Mouse (Mus musculus): ENCODE results near the gene Hivep1.

Hivep1 gene

DNA sequence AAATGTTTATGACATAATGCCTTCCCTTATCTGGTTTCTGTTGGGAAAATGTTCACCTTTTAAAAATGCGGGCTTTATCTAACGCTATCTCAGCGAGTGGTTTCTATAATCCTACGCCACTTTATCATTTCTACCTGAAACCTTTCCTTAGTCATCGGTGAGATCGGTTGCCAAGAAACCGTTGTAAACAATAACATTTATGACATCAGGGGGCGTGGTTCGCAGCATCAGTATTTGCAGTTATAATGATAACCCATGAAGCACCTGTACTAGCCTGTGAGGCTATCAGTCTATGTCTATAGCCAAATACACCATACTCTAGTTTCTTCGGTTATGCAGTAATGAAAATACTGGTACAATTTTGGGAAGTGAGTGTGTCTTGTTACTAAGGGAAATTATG lies 177.0 kb downstream of the Hivep1 start:
- no peak for DNase-seq (ENCODE audit: low spot score)

- DNase-seq (ENCODE audit: low spot score): no peak
Observed at GRCm38 (mm10) chr13:42233741-42234419, 182.1 kb downstream of the Hivep1 start.

DNA sequence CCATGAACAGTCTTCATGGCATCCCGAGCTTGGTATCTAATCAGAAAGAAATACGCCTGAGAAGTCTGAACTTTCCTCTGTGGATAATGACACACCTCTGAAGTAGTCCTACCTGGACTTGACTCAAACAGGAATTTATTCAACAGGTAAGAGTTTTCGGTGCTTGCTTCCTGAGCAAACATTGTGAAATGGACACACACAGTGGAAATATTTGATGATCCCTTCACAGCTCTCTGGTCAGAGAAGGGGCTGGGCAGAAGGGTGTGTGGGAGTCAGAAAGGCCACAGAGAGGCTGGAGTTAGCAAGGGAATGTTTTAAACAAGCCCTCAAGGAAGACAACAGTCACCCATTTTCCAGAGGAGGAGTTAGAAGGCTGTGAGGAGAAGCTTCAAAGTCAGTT lies 186.7 kb downstream of the Hivep1 start:
- DNase-seq (ENCODE audit: low spot score): no peak

DNA sequence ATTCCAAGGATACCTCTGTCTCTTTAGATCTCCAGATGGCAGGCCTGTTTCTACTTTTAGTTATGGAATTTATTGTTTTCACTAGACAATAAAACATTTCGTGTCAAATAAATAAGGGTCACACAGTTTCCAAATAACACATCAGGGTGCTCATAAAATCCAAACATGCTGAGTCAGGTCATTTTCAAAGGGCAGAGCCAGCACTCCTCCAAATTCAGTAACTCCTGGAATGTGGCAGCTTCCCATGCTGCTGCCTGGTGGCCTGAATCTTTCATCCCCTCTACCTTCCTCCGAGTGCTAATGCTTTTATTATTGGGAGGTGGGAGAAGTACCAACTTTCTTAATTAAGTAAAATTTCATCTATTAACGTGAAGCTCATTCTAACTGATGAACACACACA lies 190.3 kb downstream of the Hivep1 start:
- no peak for DNase-seq (ENCODE audit: low spot score)
